Mouse (Mus musculus): Measurements from ENCODE around the gene Pknox1.

Pknox1 gene

GRCm38 (mm10) chr17:31564015-31564857 lies at the start of gene Pknox1:
Gene Pknox1 (plus strand): TSS chr17:31564734.
- in situ Hi-C loops (cut with MseI, MboI), result no loop called here

GRCm38 (mm10) chr17:31519344-31519945 lies 45.1 kb upstream of the Pknox1 start:
- in situ Hi-C loops (cut with MseI, MboI), result no loop called here

GRCm38 (mm10) chr17:31519946-31520838 lies 44.3 kb upstream of the Pknox1 start, which contains the start of the genes Wdr4 and Ndufv3:
Gene Wdr4 (minus strand): TSS chr17:31519980.
Gene Ndufv3 (plus strand): TSS chr17:31520115.
- in situ Hi-C loops (cut with MseI, MboI), result loop anchor here in 1 of 2 experiments (10.0 kb wide), 1 partner anchor 135 kb away; the partner anchor contains the start of gene U2af1

- in situ Hi-C loops (cut with MseI, MboI), result loop anchor here in 1 of 2 experiments (10.0 kb wide), 1 partner anchor 134 kb away; the partner anchor contains the start of gene U2af1
Measured at GRCm38 (mm10) chr17:31520895-31521294, 43.6 kb upstream of the Pknox1 start.

DNA sequence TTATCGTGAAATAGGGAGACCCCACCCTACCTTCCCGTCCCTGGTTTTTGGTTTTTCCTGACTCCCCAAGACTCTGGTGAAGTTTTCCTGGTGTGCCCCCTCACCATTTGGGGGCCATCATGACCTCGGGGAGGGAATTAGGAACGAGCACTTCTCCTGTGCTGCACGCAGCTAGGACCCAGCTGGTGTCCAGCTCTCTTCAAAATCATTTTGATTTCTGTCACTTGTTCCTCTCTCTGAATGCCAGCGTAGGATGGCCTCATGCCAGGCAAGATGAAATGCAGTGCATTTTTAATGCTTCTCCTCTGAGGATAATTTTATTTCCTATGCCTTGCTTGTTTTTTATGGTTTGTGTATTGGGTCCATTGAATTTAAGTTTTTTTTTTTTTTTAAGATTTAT lies 42.6 kb upstream of the Pknox1 start:
- in situ Hi-C loops (cut with MseI, MboI), result loop anchor here in 1 of 2 experiments (10.0 kb wide), 1 partner anchor 133 kb away; the partner anchor contains the start of gene U2af1

DNA sequence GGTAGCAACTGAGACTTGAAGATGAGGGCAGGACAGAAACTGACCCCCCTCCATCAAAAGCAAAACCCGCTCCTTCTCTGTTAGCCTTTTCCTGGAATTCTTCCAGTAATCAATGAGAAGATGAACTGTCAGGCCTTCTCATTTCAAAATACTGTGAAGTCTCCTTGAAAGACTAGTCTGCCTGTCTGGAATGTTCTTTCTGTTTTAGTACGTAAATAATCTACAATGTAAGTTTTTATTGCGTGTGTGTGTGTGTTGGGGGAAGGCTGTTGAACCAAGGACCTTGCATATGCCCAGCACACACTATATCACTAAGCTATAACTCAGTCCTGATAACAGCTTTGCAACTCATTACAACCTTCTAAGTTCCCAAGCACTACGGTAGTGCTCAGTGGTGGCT lies 39.4 kb upstream of the Pknox1 start:
- in situ Hi-C loops (cut with MseI, MboI), result loop anchor here in 1 of 2 experiments (10.0 kb wide), 1 partner anchor 130 kb away; the partner anchor contains the start of gene U2af1

- in situ Hi-C loops (cut with MseI, MboI), result loop anchor here in 1 of 2 experiments (10.0 kb wide), 1 partner anchor 129 kb away; the partner anchor contains the start of gene U2af1
Measured at GRCm38 (mm10) chr17:31525816-31526215, 38.7 kb upstream of the Pknox1 start.

DNA sequence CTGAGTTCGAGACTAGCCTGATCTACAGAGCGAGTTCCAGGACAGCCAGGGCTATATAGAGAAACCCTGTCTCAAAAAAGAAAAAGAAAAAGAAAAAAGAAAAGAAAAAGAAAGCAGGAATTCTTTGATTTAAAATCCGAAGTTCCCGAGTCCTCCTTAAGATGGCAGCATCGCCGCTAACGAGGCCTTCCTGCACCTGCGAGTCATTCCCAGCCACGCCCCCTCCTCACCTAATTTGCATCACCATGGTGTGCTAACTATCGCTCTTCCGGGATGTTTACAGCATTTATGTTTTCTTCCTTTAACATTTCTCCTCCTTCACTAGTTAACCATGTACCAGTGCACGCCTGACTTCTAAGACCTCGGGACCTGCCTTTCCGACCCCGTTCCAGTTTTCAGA lies 35.2 kb upstream of the Pknox1 start:
- in situ Hi-C loops (cut with MseI, MboI), result loop anchor here in 1 of 2 experiments (10.0 kb wide), 1 partner anchor 125 kb away; the partner anchor contains the start of gene U2af1

- in situ Hi-C loops (cut with MseI, MboI), result loop anchor here in 1 of 2 experiments (5.0 kb wide), 1 partner anchor 126 kb away; the partner anchor contains the start of gene U2af1
Measured at GRCm38 (mm10) chr17:31531441-31532158, 32.9 kb upstream of the Pknox1 start.

GRCm38 (mm10) chr17:31532331-31532730 lies 32.2 kb upstream of the Pknox1 start:
- in situ Hi-C loops (cut with MseI, MboI), result loop anchor here in 1 of 2 experiments (5.0 kb wide), 1 partner anchor 125 kb away; the partner anchor contains the start of gene U2af1

DNA sequence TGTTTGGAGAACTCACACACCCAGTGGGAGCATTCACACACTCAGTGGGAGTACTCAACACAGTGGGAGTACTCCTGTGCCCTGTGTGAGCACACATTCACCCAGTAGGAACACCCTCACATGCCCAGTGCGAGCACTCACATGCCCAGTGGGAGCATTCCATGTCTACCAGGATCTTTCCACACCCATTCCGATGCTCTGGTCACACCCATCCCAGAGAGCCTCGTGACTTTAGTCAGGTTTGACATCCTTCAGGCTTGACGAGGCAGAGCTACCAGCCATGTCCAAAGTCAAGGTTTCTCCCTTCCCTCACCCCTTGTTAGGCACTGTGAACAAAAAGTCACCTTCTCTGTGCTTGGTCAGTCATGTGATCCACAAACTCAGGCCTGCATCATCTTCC lies 29.2 kb upstream of the Pknox1 start:
- in situ Hi-C loops (cut with MseI, MboI), result no loop called here

- in situ Hi-C loops (cut with MseI, MboI), result no loop called here
Measured at GRCm38 (mm10) chr17:31535871-31536629, 28.5 kb upstream of the Pknox1 start.

DNA sequence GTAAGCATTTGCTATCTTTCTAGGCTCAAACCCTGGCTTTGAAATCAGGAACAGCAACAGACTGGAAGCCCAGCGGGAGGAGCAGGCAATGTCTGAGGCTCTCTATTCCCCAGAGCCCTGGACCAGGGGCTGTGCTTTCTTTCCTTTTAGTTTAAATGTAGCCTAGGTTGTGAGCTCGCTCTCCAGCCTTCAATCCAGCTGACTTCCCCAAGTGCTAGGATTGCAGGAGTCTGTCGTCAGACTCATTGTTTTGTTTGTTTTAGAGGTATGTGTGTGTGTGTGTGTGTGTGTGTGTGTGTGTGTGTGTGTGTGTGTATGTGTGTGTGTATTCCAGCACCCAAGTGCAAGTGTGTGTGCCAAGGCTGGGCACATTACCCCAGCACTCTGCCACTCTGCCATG lies 24.4 kb upstream of the Pknox1 start:
- in situ Hi-C loops (cut with MseI, MboI), result no loop called here

GRCm38 (mm10) chr17:31540809-31541459 lies 23.6 kb upstream of the Pknox1 start:
- in situ Hi-C loops (cut with MseI, MboI), result no loop called here

DNA sequence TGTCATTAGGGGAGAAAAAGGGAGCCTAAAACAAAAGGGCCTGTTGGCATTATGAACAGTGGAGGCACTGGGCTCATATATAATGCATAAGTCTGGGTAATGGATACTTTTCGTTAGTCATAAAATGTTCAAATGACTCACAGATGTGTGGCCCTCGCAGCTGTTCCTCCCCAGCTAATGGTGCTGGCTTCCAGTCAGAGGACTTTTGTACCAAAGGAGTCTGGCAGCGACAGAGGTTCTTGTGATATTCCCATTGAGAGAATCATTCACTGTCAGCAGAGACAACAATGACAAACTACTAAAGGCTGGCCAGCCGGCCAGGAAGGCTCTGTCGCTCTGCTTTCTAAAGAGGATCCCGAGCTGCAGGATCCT lies 23.1 kb upstream of the Pknox1 start:
- in situ Hi-C loops (cut with MseI, MboI), result no loop called here

DNA sequence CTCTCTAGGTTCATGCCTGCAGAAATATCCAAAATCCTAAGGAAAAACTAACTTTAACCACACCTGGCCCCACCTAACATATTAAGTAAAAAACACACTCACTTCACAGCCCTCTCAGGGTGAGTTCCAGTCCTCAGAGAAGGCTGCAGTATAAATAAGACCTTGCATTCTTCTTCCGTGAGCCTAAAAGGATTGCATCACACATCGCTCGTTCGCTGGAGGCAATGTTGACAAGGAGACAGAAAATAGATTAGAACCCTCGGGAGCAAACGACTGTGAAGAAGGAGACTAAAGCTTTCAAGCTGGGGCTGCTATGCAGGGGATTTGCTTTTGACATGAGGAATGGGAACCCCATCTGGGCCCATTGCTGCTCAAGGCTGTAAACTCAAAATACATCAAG lies 21.0 kb upstream of the Pknox1 start:
- in situ Hi-C loops (cut with MseI, MboI), result no loop called here

- in situ Hi-C loops (cut with MseI, MboI), result no loop called here
Measured at GRCm38 (mm10) chr17:31546444-31547196, 17.9 kb upstream of the Pknox1 start.

DNA sequence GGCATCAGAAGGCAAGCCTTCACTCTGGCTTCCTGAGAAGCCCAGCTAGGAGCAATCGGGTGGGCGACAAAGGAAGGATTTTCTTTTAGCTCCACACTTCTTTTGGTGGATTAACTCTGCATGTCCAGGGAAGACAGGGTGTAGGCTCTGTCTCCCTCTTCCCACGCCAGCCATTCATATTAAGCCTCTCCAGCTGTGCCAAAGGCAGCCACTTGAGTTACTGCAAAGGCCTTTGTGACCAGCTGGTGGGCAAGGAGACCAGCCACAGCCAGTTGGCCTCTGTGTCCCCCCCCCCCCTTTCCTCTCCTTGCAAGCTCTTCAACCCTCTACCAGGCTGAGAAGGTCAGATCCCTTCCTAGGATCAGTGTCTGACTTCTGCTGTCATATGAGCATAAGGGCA lies 16.6 kb upstream of the Pknox1 start:
- in situ Hi-C loops (cut with MseI, MboI), result no loop called here
